Mouse (Mus musculus): ENCODE data around the gene Dgkz.

Gene Dgkz

DNA sequence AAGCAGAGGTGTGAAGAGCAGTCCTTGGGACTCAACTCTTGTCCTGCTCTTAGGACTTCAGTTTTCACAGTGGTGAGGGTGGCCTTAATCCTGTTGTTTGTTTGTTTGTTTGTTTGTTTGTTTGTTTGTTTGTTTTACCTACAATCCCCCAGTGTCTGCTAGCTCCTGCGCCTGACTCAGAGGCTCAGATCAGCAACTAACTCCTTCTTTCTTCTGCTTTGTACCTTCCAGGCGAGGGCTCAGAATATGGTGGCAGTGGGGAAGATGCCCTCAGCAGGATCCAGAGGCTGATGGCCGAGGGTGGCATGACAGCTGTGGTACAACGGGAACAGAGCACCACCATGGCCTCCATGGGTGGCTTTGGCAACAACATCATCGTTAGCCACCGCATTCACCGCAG lies 58.6 kb downstream of the Dgkz start:
- no peak for DNase-seq (ENCODE audit: low spot score)

DNA sequence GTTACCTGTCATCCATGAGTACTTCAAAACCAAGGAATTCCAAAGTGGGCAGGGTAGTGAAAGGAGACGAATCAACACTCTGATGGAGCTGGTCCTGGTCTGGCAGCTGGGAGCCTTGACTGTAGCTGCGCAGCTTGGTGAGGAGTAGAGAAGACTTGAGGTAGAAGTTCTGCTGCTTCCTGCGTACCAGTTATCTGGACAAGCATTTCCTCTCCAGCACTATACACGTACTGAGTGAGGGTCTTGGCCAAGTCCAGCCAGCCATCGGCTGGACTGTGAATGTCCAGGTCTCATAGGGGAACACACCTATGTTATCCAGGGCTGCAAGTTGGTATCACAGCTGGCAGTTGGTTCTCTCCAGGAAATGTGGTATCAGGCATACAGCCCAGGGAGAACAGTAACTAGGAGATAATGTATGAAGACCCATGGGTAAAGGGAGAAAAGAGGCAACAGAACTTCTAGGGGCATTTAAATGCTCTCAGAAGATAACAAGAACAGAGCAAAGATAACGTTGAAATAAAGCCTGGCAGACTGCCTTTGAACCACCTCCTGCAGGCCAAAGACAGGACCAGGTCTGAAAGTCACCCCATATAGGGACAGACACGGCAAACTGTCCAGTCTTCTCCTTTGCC lies 59.2 kb downstream of the Dgkz start:
- no peak for DNase-seq (ENCODE audit: low spot score)

DNA sequence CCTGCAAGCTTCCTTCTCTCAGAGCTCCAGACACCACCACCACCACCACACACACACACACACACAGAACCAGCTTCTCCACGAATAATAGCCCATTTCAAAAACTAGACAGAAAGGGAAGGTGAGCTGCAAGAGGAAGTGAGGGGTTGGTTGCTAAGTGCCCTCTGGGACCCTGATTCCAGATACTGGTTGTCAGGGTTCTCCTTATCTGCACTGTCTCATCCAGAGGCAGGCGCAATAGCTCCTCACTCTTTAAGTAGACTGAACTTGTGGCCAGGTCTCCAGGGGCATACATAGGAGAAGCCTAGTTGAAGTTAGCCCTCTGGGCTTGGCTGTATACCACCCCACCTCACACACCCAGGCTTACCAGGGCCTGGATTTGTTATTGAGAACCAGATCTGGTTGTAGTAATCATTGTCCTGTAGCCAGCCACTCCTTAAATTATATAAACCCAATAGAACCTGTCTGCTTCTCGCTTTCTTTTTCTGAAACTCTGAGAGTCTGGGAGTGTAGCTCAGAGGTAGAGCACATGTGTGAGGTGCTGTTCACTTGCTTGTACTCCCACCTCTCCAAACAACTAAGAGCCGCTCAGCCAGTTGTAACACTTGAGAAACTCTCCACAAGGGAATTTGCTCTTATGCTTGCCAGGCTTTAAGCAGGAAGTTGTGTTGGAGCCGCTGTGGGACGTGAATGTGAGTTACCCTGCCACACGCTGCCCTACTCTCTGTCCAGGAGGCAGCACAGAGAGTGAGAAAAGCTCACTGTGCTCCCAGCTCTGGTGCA lies 62.1 kb downstream of the Dgkz start:
- no peak for DNase-seq (ENCODE audit: low spot score)

DNA sequence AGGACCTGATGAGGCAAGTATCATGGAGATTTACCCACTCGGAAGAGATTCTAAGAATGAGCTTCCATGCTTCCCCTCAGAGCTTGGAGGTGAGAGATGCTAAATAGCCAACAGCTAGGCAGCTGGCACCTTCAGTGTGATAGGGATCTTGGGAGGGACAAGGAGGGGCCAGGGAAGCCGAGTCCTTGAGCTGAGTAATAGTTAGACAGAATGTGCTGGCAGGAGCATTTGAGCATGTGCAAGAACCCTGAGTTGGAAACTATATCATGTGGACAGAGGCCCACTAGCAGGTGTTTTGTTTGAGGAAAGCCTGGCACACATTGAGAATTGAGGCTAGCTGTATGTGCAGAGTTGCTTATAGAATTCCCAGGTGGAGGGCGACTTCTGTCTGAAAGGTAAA lies 63.0 kb downstream of the Dgkz start:
- DNase-seq (ENCODE audit: low spot score): no peak

DNA sequence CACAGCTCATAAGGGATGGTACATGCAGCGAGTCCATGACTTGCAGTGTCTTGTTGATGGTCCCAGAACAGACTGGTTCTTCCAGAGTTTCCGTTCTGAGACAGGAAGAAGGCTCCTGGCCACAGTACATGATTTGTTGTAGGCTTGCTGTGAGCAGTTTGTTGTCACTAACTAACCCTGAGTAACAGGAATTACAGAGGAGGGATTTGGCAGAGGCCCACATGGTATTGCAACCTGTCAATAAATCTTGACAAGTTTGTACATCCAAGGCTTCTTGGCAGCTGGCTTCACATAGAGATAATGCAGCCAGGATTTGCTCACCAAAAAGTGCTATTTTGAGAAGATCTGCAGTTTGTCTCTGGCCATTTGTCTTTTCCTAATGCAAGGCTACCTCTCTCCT lies 69.5 kb downstream of the Dgkz start:
- DNase-seq (ENCODE audit: low spot score): no peak

DNA sequence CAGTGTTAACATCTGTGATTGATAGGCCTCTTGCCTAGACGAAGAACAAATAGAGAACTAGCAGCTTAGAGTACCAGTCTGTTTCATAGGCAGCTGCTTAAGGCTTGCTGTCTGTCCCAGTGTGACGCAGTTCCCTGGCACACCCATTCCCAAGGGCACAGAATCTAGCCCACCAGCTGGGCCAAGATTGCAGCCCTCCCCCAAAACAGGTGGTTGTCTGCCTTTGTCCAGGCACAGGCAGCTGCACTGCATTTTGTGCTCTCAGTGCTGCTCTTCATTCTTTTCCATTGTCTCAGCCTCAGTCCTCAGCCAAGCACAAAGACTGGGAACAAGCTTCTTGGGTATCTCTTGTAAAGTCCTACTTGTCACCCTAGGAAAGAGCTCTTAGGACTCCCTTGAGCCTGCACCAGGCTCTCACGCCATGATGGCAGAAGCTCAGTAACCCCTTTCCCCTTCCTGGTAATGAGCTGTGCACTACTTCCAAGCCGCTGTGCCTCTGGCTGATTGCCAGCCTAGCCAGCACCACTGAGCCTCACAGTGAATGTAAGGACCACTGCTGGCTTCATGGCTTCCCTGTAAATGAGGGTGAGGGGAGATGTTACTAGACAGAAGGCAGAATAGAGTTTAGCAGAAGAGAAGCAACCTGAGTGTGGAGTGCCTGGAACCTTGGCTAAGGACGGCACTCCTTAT lies 70.9 kb downstream of the Dgkz start:
- DNase-seq (ENCODE audit: low spot score): no peak

DNA sequence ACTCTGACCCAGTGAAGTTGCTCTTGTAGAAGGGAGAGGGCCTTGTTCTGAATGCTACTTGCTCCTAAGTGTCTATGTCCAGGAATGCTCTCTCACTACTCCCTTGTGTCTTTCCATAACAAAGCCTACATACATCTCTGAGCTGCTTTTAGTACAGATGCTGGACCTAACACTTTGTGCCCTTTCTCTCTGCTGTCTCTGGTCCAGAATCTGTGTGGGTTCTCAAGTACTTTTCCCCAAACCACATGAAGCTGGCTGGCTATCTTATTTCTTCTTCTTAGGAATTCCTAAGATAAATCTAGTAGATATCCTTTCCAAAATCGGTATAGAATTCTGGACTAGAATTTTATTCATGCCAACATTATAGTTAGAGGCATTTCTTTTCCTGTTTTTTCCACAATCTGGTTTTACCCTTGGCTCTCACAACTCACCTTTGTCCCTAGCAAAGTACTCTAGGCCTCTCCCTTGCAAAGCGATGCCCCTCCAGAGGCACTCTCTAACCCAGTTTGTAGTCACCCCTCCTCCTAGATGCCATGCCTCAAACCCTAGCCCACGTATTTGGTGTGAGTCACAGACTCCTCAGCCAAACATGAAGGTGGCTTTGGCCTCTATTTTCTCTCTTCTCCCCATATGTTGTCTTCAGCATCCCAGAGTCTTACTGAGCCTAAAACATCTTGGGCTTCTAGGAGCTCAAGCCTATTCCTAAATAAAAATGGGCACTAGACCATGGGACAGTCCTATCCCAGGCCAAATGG lies 72.3 kb downstream of the Dgkz start:
- DNase-seq (ENCODE audit: low spot score): no peak

DNA sequence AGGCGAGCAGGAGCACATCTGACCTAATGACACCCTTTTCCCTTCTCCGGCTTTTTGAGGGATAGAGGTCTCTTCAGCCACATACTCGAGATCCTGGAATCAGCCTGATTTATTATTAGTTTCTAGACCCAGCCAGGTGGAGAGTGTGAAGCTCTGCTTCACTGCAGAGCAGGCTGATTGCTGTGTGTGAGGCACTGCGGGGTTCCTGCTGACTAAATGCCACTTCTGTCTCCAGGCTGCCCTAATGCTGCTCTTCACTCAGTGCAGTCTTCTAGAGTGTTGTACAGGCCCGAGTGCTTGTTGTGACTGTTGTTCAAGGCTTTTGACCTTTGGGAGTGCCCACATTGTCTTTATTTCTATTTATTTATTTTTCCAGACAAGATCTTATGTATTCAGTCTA lies 73.3 kb downstream of the Dgkz start:
- no peak for DNase-seq (ENCODE audit: low spot score)

DNA sequence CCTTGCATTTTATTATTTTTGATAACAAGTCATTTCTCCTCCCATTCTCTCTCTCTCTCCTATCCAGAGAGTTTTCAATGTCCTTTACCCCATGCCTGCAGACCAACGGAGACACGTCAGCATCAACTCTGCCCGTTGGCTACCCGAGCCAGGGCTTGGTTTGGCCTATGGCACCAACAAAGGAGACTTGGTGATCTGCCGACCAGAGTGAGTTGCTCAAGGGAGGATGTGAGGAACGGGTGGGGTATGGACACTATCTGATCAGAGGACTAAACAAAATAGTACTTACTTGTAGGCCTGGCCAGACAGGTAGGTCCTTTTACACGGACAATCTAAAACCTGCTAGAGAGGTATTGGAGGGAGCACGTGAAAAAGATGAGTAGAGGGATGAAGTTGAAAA lies 75.2 kb downstream of the Dgkz start:
- no peak for DNase-seq (ENCODE audit: low spot score)

DNA sequence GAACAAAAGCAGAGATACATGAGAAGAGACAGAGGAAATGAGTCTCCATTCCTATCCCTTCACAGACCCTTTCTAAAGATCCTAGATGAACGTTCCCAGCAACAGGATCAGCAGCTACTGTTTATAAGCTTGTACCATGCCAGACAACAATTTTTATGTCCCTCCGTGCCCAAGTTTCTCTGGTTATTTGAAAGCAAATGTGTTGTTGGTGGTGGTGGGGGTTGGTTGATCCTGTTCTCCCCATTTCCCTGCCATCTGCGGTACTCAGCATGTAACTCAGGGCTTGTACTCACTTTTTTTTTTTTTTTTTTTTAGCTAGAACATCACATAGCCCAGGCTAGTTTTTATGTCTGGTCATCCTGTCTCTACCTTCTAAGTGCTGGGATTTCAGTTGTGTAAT lies 76.5 kb downstream of the Dgkz start:
- DNase-seq (ENCODE audit: low spot score): no peak

DNA sequence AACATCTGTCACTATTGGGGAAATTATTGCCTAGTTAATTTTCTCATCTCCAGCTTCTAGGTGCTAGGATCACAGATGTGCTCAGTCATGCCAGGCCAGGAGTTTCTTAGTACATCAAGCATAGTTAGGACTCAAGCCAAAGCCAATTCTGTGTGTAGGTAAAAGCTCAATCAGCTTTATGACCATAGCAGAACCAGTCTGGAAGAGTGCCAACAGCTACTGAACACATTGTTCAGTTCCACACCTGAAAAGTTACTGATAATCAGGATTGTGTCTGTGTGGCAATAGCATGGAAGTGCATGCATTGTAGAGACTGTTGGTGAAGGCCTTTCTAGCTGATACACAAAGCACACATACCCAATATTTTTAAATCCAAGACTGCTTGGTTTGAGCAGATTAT lies 77.7 kb downstream of the Dgkz start:
- no peak for DNase-seq (ENCODE audit: low spot score)

DNA sequence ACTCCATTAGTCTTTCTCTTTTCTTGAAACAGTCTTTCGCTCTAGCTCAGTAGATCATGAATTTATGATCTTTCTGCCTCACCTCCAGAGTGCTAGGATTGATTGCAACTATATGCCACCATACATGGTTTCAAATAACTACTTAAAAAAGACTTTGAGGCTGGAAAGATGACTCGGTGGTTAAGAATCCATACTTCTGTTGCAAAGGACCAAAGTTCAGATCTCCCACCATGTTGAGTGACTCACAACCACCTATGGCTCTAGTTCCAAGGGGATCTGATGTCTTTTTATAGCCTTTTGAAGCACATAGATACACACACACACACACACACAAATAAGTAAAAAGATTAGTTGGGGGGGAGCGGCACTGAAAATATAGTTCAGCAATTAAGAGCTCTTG lies 80.3 kb downstream of the Dgkz start:
- DNase-seq (ENCODE audit: low spot score): no peak

DNA sequence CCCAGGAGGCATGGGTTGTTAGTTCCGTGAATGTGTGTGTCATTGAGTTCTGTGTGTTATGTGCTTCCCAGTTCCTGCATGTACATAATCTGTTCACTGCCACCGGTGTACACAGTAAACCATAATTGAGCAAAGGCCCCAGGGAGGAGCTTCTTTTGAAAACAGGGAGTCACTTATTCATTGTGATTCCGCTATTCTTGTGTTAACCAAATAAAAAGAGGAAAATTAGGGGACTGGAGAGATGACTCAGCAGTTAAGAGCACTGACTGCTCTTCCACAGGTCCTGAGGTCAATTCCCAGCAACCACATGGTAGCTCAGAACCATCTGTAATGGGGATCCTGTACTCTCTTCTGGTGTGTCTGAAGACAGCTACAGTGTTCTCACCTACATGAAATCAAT lies 80.9 kb downstream of the Dgkz start:
- no peak for DNase-seq (ENCODE audit: low spot score)

DNA sequence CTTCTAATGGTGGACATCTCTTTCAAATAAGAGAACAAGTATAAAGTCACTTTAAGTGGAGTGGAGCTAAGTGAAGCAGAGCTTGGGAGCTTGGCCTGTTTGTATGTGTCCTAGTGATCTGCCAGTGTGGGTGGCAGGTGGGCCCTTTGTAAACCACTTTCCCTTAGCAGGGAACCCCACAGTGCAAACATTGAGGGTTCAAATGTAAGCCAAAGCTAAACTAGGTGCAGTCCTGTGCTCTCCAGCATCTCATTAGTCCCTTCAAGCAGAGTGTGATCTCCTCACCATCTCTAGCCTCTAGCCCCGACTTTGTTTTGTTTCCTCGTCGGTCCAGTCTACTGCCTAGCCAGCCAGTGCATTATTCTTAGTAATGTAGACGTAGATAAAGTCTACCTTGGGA lies 91.0 kb downstream of the Dgkz start:
- no peak for DNase-seq (ENCODE audit: low spot score)

DNA sequence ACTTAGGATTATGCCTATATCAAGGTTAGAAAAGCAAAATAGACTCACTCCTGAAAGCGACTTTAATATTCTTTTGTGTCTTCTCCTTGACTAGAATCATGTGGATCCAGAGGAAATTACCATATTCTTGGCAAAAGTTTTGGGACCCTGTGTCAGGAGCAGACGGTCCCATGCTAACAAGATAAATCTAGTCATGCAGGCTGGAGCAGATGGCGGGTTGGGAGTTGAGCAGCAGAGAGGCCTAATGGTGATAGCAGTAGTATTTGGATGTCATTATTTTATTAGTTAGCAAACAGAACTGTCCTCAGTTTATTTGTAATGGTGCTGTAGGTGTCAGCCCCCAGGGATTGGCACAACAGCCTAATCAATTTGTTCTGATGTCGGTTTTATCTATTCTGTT lies 91.7 kb downstream of the Dgkz start:
- no peak for DNase-seq (ENCODE audit: low spot score)
